Mouse (Mus musculus): ENCODE data around the gene Accs. TPM values are rescaled to one million over a fixed set of nuclear protein-coding genes. Genes with fewer than 3 reads are reported as not detected.

Gene Accs
- total and polyA plus RNA-seq, 2 experiments from 2014 or later, result 5.1 to 15.2 TPM

- Histone ChIP-seq H3K27ac (ENCODE audit: low read depth, low read length) (no peak overlapping the region), H3K4me3 (ENCODE audit: low read depth, low read length) (no peak overlapping the region), H3K36me3 (ENCODE audit: insufficient read depth) (peaks cover 77% of the 10 kb centered on the region), H3K9ac (no peak overlapping the region), H3K4me1 (ENCODE audit: insufficient read depth) (no peaks in the 10 kb centered on the region), H3K27me3 (ENCODE audit: insufficient read depth, low read length) (no peaks in the 10 kb centered on the region), H3K4me2 (ENCODE audit: low read depth) (no peak overlapping the region), H3K9me3 (ENCODE audit: low read length) (no peaks in the 10 kb centered on the region)
- ATAC-seq (no peak), DNase-seq (peak; percentile 34)
- peak; percentile 84 for TF ChIP-seq CTCF (IDR thresholded peaks at IDR 0.05; ENCODE audit: low read depth)
- 15% methylated on average over 2 of the region's 2 CpGs for WGBS
Measured at GRCm38 (mm10) chr2:93809931-93810330, 39.8 kb downstream of the Accs start.

GRCm38 (mm10) chr2:93808071-93808470 is 41.7 kb downstream of the Accs start:
- H3K36me3 ChIP-seq (ENCODE audit: insufficient read depth), result peaks cover 86% of the 10 kb centered on the region
- no peak overlapping the region for H3K4me2 ChIP-seq (ENCODE audit: low read depth)
- no peaks in the 10 kb centered on the region for H3K27me3 ChIP-seq (ENCODE audit: insufficient read depth, low read length)
- H3K9ac ChIP-seq, result no peak overlapping the region
- no peak for ATAC-seq
- H3K4me1 ChIP-seq (ENCODE audit: insufficient read depth), result no peaks in the 10 kb centered on the region
- no peak for DNase-seq
- WGBS, result 89% methylated on average over 5 of the region's 5 CpGs
- H3K4me3 ChIP-seq (ENCODE audit: low read depth, low read length), result no peak overlapping the region
- TF ChIP-seq CTCF (IDR thresholded peaks at IDR 0.05; ENCODE audit: low read depth), result no peak
- H3K27ac ChIP-seq (ENCODE audit: low read depth, low read length), result no peak overlapping the region
- no peaks in the 10 kb centered on the region for H3K9me3 ChIP-seq (ENCODE audit: low read length)

GRCm38 (mm10) chr2:93807440-93807839 is 42.3 kb downstream of the Accs start:
- H3K36me3 ChIP-seq (ENCODE audit: insufficient read depth), result peaks cover 86% of the 10 kb centered on the region
- H3K9ac ChIP-seq, result no peak overlapping the region
- no peak overlapping the region for H3K4me2 ChIP-seq (ENCODE audit: low read depth)
- H3K9me3 ChIP-seq (ENCODE audit: low read length), result no peaks in the 10 kb centered on the region
- TF ChIP-seq CTCF (IDR thresholded peaks at IDR 0.05; ENCODE audit: low read depth), result no peak
- H3K4me3 ChIP-seq (ENCODE audit: low read depth, low read length), result no peak overlapping the region
- no peak overlapping the region for H3K27ac ChIP-seq (ENCODE audit: low read depth, low read length)
- H3K27me3 ChIP-seq (ENCODE audit: insufficient read depth, low read length), result no peaks in the 10 kb centered on the region
- 61% methylated on average over 8 of the region's 8 CpGs for WGBS
- H3K4me1 ChIP-seq (ENCODE audit: insufficient read depth), result no peaks in the 10 kb centered on the region
- ATAC-seq (no peak), DNase-seq (no peak)

GRCm38 (mm10) chr2:93806487-93807201 is 43.1 kb downstream of the Accs start:
- Histone ChIP-seq H3K27me3 (ENCODE audit: insufficient read depth, low read length) (no peaks in the 10 kb centered on the region), H3K9ac (no peak overlapping the region), H3K27ac (ENCODE audit: low read depth, low read length) (no peak overlapping the region), H3K4me2 (ENCODE audit: low read depth) (no peak overlapping the region), H3K36me3 (ENCODE audit: insufficient read depth) (peaks cover 84% of the 10 kb centered on the region), H3K4me1 (ENCODE audit: insufficient read depth) (no peaks in the 10 kb centered on the region), H3K4me3 (ENCODE audit: low read depth, low read length) (no peak overlapping the region), H3K9me3 (ENCODE audit: low read length) (no peaks in the 10 kb centered on the region)
- ATAC-seq (no peak), DNase-seq (no peak)
- 92% methylated on average over 6 of the region's 6 CpGs for WGBS
- peak; percentile 41 for TF ChIP-seq CTCF (IDR thresholded peaks at IDR 0.05; ENCODE audit: low read depth)

GRCm38 (mm10) chr2:93805523-93805922 is 44.2 kb downstream of the Accs start:
- no peak overlapping the region for H3K4me2 ChIP-seq (ENCODE audit: low read depth)
- 90% methylated on average over 4 of the region's 4 CpGs for WGBS
- no peaks in the 10 kb centered on the region for H3K27me3 ChIP-seq (ENCODE audit: insufficient read depth, low read length)
- H3K9me3 ChIP-seq (ENCODE audit: low read length), result no peaks in the 10 kb centered on the region
- no peak overlapping the region for H3K4me3 ChIP-seq (ENCODE audit: low read depth, low read length)
- DNase-seq (no peak), ATAC-seq (no peak)
- H3K27ac ChIP-seq (ENCODE audit: low read depth, low read length), result no peak overlapping the region
- H3K36me3 ChIP-seq (ENCODE audit: insufficient read depth), result peaks cover 76% of the 10 kb centered on the region
- H3K4me1 ChIP-seq (ENCODE audit: insufficient read depth), result no peaks in the 10 kb centered on the region
- TF ChIP-seq CTCF (IDR thresholded peaks at IDR 0.05; ENCODE audit: low read depth), result no peak
- H3K9ac ChIP-seq, result no peak overlapping the region

GRCm38 (mm10) chr2:93805066-93805465 is 44.7 kb downstream of the Accs start:
- ATAC-seq, result no peak
- no peak for TF ChIP-seq CTCF (IDR thresholded peaks at IDR 0.05; ENCODE audit: low read depth)
- Histone ChIP-seq H3K4me2 (ENCODE audit: low read depth) (no peak overlapping the region), H3K4me3 (ENCODE audit: low read depth, low read length) (no peak overlapping the region), H3K4me1 (ENCODE audit: insufficient read depth) (no peaks in the 10 kb centered on the region), H3K9me3 (ENCODE audit: low read length) (no peaks in the 10 kb centered on the region), H3K27ac (ENCODE audit: low read depth, low read length) (no peak overlapping the region), H3K9ac (no peak overlapping the region), H3K27me3 (ENCODE audit: insufficient read depth, low read length) (no peaks in the 10 kb centered on the region), H3K36me3 (ENCODE audit: insufficient read depth) (peaks cover 76% of the 10 kb centered on the region)
- DNase-seq, result no peak
- WGBS, result 86% methylated on average over 5 of the region's 5 CpGs

GRCm38 (mm10) chr2:93802947-93803346 is 46.8 kb downstream of the Accs start:
- TF ChIP-seq CTCF (IDR thresholded peaks at IDR 0.05; ENCODE audit: low read depth), result no peak
- H3K4me1 ChIP-seq (ENCODE audit: insufficient read depth), result no peaks in the 10 kb centered on the region
- H3K9ac ChIP-seq, result no peak overlapping the region
- no peak overlapping the region for H3K4me2 ChIP-seq (ENCODE audit: low read depth)
- no peak overlapping the region for H3K4me3 ChIP-seq (ENCODE audit: low read depth, low read length)
- ATAC-seq, result no peak
- no peaks in the 10 kb centered on the region for H3K27me3 ChIP-seq (ENCODE audit: insufficient read depth, low read length)
- 97% methylated on average over 2 of the region's 2 CpGs for WGBS
- peaks cover 67% of the 10 kb centered on the region for H3K36me3 ChIP-seq (ENCODE audit: insufficient read depth)
- no peak for DNase-seq
- no peak overlapping the region for H3K27ac ChIP-seq (ENCODE audit: low read depth, low read length)
- no peaks in the 10 kb centered on the region for H3K9me3 ChIP-seq (ENCODE audit: low read length)

All from forebrain, postnatal 0 days (tissue).